Mouse (Mus musculus): ENCODE results near the gene Smpd2. TPM values are rescaled to one million over a fixed set of nuclear protein-coding genes. Genes with fewer than 3 reads are reported as not detected.

Gene Smpd2
- polyA plus RNA-seq, 1 experiment from 2014 or later: 42.4 TPM

DNA sequence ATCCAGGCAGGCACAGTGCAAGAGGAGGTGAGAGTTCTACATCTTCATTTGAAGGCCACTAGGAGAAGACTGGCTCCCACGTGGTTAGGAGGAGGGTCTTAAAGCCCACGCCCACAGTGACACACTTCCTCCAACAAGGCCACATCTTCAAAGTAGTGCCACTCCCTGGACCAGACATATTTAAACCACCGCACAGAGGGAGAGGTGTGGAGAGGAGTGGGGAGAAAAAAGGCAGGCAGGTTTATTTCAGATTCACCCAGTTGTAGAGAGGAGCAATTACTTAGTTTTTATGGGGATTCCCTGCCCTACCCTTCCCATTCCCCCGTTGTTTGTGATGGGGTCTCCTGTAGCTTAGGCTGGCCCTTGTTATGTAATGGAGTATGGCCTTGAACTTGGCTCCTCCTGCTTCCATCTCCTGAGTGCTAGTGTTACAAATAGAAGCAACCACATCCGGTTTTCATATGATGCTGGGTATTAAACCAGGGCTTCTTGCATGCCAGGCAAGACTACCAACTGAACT, 17.1 kb downstream of the Smpd2 start:
- H3K36me3 ChIP-seq: no peaks in the 10 kb centered on the region
- H3K27ac ChIP-seq (replicated peaks): no peak overlapping the region
- 74% methylated on average over 5 of the region's 5 CpGs for WGBS
- no peak overlapping the region for H3K4me3 ChIP-seq (replicated peaks)
- H3K4me2 ChIP-seq: no peak overlapping the region
- H3K27me3 ChIP-seq (replicated peaks): no peaks in the 10 kb centered on the region
- H3K9ac ChIP-seq (replicated peaks): no peak overlapping the region
- peaks cover 33% of the 10 kb centered on the region for H3K4me1 ChIP-seq
- ATAC-seq (ENCODE audit: low FRiP score): no peak
- H3K9me3 ChIP-seq (replicated peaks): no peaks in the 10 kb centered on the region

DNA sequence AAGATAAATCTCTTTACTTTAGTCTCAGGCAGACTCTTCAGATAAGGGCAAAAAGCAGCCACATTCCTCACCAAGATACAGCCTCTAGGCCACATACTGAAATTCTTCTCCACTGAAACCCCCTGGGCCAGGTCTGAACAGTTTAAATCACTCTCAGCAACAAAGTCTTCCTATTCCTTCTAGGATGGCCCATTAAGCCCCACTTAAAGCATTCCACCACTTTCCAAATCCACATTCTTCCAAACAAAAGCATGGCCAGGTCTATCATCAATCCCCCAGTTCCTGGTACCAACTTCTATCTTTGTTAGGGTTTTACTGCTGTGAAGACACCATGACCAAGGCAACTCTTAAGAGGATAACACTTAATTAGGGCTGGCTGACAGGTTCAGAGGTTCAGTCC, 17.6 kb downstream of the Smpd2 start:
- Histone ChIP-seq H3K27ac (replicated peaks) (no peak overlapping the region), H3K4me3 (replicated peaks) (no peak overlapping the region), H3K9ac (replicated peaks) (no peak overlapping the region), H3K9me3 (replicated peaks) (no peaks in the 10 kb centered on the region), H3K27me3 (replicated peaks) (no peaks in the 10 kb centered on the region), H3K36me3 (no peaks in the 10 kb centered on the region), H3K4me2 (no peak overlapping the region), H3K4me1 (peaks cover 28% of the 10 kb centered on the region)
- ATAC-seq (ENCODE audit: low FRiP score): no peak

DNA sequence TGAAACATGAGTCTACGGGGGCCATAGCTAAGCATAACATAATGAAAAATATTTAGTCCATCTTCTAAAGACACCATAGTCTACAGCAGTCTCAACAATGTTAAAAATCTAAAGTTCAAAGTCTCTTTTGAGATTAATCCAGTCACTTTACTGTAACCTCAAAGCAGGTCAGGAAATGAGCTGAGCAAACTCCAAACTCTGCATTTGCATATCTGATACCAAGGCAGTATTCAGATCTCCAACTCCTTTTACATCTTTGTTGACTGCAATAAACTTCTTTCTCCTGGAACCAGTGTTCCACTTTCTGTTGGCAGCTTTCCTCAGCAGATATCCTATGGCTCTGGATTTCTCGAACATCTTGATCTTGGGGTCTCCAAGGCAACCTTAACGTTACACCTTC, 19.5 kb downstream of the Smpd2 start:
- Histone ChIP-seq H3K27ac (replicated peaks) (no peak overlapping the region), H3K9me3 (replicated peaks) (no peaks in the 10 kb centered on the region), H3K36me3 (0 out of 2 replicates have a peak, but pooled peaks cover 1% of the 10 kb centered on the region), H3K4me2 (no peak overlapping the region), H3K27me3 (replicated peaks) (no peaks in the 10 kb centered on the region), H3K4me1 (peaks cover 9% of the 10 kb centered on the region; the same call in 1 of the 2 replicates), H3K4me3 (replicated peaks) (no peak overlapping the region), H3K9ac (replicated peaks) (no peak overlapping the region)
- 92% methylated on average over 3 of the region's 3 CpGs for WGBS
- ATAC-seq (ENCODE audit: low FRiP score): no peak

DNA sequence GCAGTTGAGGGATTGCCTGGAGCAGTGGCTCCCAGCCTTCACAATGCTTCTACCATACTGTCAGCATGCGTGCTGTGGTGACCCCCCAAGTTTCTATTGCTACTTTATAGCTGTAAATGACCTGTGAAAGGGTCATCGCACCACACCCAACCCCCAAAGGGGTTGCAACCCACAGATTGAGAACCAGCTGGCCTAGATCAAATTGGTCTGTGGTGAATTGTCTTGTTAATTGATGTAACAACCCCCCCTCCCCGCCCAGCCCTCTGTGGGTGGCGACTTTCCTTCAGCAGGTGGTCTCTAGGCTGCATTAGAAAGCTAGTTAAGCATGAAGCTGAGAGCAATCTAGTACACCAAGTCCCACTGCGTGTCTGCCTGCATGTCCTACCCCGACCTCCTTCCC, 22.8 kb downstream of the Smpd2 start:
- H3K36me3 ChIP-seq: peaks cover 17% of the 10 kb centered on the region
- H3K27me3 ChIP-seq (replicated peaks): no peaks in the 10 kb centered on the region
- no peaks in the 10 kb centered on the region for H3K9me3 ChIP-seq (replicated peaks)
- no peak overlapping the region for H3K27ac ChIP-seq (replicated peaks)
- no peak overlapping the region for H3K9ac ChIP-seq (replicated peaks)
- H3K4me3 ChIP-seq (replicated peaks): no peak overlapping the region
- WGBS: 17% methylated on average over 6 of the region's 6 CpGs
- no peak overlapping the region for H3K4me2 ChIP-seq
- no peak for ATAC-seq (ENCODE audit: low FRiP score)
- H3K4me1 ChIP-seq: no peaks in the 10 kb centered on the region

DNA sequence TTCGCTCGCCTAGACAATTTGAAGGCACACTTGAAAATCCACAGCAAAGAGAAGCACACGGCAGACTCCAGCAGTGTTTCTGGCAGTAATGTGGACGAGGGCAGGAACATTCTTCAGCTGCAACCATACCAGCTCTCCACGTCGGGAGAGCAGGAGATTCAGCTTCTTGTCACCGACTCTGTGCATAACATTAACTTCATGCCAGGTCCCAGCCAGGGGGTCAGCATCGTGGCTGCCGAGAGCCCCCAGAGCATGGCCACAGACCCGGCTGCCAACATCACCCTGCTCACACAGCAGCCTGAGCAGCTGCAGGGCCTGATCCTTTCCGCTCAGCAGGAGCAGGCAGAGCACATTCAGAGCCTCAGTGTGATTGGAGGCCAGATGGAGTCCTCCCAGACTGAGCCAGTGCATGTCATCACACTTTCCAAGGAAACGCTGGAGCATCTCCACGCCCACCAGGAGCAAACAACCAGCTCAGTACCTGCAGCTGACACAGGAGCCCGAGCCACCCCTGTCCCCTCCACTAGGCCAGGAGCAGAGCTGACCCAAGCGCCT, 25.7 kb downstream of the Smpd2 start:
- peaks cover 19% of the 10 kb centered on the region for H3K36me3 ChIP-seq
- H3K4me1 ChIP-seq: peaks cover 13% of the 10 kb centered on the region; the same call in 1 of the 2 replicates
- no peaks in the 10 kb centered on the region for H3K27me3 ChIP-seq (replicated peaks)
- 34% methylated on average over 15 of the region's 15 CpGs for WGBS
- no peak overlapping the region for H3K27ac ChIP-seq (replicated peaks)
- no peak for ATAC-seq (ENCODE audit: low FRiP score)
- H3K9ac ChIP-seq (replicated peaks): no peak overlapping the region
- H3K4me3 ChIP-seq (replicated peaks): no peak overlapping the region
- H3K9me3 ChIP-seq (replicated peaks): no peaks in the 10 kb centered on the region
- H3K4me2 ChIP-seq: no peak overlapping the region

DNA sequence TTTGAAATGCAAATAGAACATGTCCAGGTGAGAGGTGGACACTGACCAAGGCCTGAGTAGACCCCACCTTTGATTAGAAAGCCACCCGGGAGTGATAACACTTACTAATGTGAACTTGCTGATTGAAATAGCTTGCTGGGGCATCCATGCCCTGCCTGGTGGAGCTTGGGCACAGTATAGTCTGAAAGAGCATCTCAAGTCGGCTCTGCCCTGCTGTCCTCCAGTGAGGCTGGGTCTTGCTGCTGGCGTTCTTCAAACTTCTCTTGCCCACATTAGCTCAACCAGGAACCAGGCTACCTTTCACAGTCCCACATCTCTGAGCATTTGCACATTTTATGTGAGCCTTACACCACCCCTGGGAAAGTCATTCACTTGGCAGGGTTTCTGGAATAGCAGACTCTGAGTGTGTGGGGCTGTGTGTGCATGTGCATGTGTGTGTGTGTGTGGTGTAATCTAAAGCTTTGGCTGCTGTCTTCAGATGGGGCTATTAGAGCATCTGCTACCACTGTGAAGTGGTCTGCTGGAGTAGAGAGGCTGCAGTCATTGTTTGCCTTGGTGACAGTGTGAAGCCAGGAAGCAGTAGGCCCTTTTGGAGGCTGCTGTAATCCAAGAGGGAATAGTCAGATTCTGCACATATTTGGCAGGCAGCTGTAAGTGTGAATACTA, 29.0 kb downstream of the Smpd2 start:
- Histone ChIP-seq H3K4me1 (peaks cover 13% of the 10 kb centered on the region; the same call in 1 of the 2 replicates), H3K27me3 (replicated peaks) (no peaks in the 10 kb centered on the region), H3K27ac (replicated peaks) (peak overlapping the region; percentile 3; the same call in 1 of the 2 replicates), H3K4me2 (no peak overlapping the region), H3K9ac (replicated peaks) (no peak overlapping the region), H3K9me3 (replicated peaks) (no peaks in the 10 kb centered on the region), H3K36me3 (peaks cover 39% of the 10 kb centered on the region), H3K4me3 (replicated peaks) (no peak overlapping the region)
- ATAC-seq (ENCODE audit: low FRiP score): peak; percentile 56; the same call in 1 of the 2 replicates
- 83% methylated on average over 3 of the region's 3 CpGs for WGBS

DNA sequence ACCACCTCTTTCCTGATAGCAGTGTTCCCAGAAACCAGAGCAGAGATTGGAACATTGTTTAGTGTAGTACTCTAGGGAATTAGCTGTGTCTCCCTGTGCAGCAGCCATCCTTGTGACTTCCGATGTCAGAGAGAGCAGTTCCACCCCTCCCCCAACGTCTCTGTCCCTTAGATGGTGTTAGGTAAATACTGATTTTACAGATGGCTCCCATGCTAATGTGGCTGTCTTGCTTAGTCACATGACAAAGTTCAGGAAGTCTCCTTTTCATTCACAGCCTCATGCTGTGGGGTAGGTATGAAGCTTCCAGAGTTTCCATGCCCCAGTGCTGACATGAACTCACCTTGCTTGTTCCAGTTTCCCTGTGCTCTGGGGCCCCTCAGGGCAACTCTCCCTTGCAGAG, 29.7 kb downstream of the Smpd2 start:
- Histone ChIP-seq H3K27me3 (replicated peaks) (no peaks in the 10 kb centered on the region), H3K4me2 (no peak overlapping the region), H3K27ac (replicated peaks) (no peak overlapping the region), H3K4me3 (replicated peaks) (no peak overlapping the region), H3K4me1 (peaks cover 13% of the 10 kb centered on the region; the same call in 1 of the 2 replicates), H3K36me3 (peaks cover 42% of the 10 kb centered on the region), H3K9ac (replicated peaks) (no peak overlapping the region), H3K9me3 (replicated peaks) (no peaks in the 10 kb centered on the region)
- 26% methylated on average over 2 of the region's 2 CpGs for WGBS
- ATAC-seq (ENCODE audit: low FRiP score): no peak

DNA sequence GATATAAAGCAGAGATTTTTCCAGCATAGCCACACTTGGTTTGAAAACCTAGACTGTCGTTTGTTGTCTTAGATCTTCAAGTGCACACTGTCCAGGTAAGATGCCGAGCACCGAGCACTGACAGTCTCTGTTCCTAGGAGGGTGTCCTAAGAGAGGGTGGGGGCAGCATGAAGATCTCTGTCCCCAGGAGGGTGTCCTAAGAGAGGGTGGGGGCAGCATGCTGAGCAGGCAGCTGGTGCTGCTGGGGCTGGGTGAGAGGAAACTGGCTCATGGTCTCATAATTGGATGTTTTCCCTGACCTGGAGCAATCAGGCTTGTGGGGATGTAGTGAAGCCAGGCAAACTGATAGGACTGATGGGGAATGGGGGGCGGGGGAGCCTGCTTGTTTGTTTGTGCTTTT, 30.2 kb downstream of the Smpd2 start:
- Histone ChIP-seq H3K4me2 (no peak overlapping the region), H3K9ac (replicated peaks) (no peak overlapping the region), H3K27ac (replicated peaks) (no peak overlapping the region), H3K36me3 (peaks cover 45% of the 10 kb centered on the region), H3K4me3 (replicated peaks) (no peak overlapping the region), H3K27me3 (replicated peaks) (no peaks in the 10 kb centered on the region), H3K4me1 (peaks cover 17% of the 10 kb centered on the region; the same call in 1 of the 2 replicates), H3K9me3 (replicated peaks) (no peaks in the 10 kb centered on the region)
- 87% methylated on average over 4 of the region's 4 CpGs for WGBS
- no peak for ATAC-seq (ENCODE audit: low FRiP score)

DNA sequence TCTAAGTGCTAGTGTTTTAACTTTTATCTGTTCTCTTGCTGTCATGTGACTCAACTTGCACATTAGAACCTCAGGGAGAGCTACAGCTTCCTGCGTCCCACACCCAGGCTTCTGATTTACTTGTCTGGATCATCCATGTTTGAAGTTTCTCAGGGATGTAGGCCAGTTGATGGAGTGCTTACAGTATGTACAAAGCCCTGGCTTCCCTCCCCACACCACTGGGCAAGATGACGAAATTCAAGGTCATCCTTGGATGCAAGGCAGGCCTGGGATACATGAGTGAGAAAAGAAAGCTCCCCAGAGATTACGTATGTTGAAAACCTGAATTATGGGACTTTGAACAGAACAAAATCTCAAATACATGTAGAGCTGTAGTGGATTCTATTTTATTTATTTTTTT, 37.4 kb downstream of the Smpd2 start:
- Histone ChIP-seq H3K4me1 (peaks cover 47% of the 10 kb centered on the region), H3K27ac (replicated peaks) (no peak overlapping the region), H3K9me3 (replicated peaks) (no peaks in the 10 kb centered on the region), H3K4me2 (no peak overlapping the region), H3K4me3 (replicated peaks) (no peak overlapping the region), H3K36me3 (peaks cover 31% of the 10 kb centered on the region), H3K27me3 (replicated peaks) (no peaks in the 10 kb centered on the region), H3K9ac (replicated peaks) (no peak overlapping the region)
- 96% methylated on average over 3 of the region's 3 CpGs for WGBS
- ATAC-seq (ENCODE audit: low FRiP score): no peak

DNA sequence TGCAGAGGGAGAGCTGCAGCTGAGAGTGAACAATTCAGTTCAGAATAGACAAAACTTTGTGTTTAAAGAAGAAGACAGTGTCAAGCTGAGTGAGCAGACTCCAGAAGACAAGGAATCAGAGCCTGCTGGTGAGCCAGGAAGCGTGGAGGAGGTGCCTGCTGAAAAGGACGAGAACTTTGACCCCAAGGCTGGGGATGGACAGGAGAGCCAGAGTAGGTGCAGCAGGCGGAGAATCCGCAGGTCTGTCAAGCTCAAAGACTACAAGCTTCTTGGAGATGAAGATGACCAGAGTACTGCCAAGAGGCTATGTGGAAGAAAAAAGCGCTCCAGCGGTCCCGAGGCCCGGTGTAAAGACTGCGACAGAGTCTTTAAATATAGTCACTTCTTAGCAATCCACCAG, 38.5 kb downstream of the Smpd2 start:
- Histone ChIP-seq H3K4me2 (peak overlapping the region; percentile 73), H3K36me3 (peaks cover 29% of the 10 kb centered on the region), H3K4me3 (replicated peaks) (no peak overlapping the region), H3K9ac (replicated peaks) (0 out of 2 replicates have a peak overlapping the region, but pooled peaks have one; percentile 82), H3K9me3 (replicated peaks) (no peaks in the 10 kb centered on the region), H3K27ac (replicated peaks) (no peak overlapping the region), H3K4me1 (peaks cover 47% of the 10 kb centered on the region), H3K27me3 (replicated peaks) (no peaks in the 10 kb centered on the region)
- no peak for ATAC-seq (ENCODE audit: low FRiP score)
- 96% methylated on average over 9 of the region's 9 CpGs for WGBS

DNA sequence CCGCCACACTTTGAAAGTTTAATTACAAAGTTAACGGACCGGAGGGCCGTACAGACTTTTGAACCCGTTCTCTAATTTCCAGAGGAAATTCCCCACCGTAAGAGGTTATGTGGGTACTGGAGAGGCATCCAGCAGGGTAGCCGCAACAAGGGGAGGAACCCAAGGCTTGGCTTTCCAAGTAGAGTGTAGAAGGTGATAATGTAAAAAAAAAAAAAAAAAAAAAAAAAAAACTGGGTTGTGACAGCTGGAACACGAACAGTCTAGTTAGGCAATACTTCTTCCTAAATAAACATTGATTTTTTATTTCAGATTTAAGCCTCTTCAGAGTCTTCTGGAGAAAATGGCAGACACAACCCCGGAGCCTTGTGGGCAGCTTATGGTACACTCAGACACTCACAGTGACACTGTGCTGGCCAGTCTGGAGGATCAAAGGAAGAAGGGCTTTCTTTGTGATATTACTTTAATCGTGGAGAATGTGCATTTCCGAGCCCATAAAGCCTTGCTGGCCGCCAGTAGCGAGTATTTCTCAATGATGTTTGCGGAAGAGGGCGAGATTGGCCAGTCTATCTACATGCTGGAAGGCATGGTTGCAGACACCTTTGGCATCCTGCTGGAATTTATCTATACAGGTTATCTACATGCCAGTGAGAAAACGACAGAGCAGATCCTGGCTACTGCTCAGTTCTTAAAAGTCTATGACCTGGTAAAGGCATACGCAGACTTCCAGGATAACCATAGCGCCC, 39.2 kb downstream of the Smpd2 start:
- peak overlapping the region; percentile 87 for H3K27ac ChIP-seq (replicated peaks)
- H3K27me3 ChIP-seq (replicated peaks): no peaks in the 10 kb centered on the region
- peaks cover 22% of the 10 kb centered on the region for H3K36me3 ChIP-seq
- no peaks in the 10 kb centered on the region for H3K9me3 ChIP-seq (replicated peaks)
- ATAC-seq (ENCODE audit: low FRiP score): 0 out of 2 replicates have a peak, but pooled peaks have one; percentile 8
- 61% methylated on average over 18 of the region's 18 CpGs for WGBS
- peak overlapping the region; percentile 73 for H3K4me2 ChIP-seq
- peaks cover 47% of the 10 kb centered on the region for H3K4me1 ChIP-seq
- peak overlapping the region; percentile 82 for H3K9ac ChIP-seq (replicated peaks)
- H3K4me3 ChIP-seq (replicated peaks): peak overlapping the region; percentile 96
